Mouse (Mus musculus) heart, postnatal 36 days (tissue): ENCODE data around the gene Cyp2b10. TPM values are rescaled to one million over a fixed set of nuclear protein-coding genes. Genes with fewer than 3 reads are reported as not detected.
"Not testable (repeated sequence)": the region's sequence is repeated elsewhere in the genome, so short reads cannot be mapped to it uniquely, and the experiment has no call there.

Experiments used
- DNase-seq, 2 experiments: peaks; one replicate each; pipeline ENCODE4 v3.0.0; 2021 to 2022
- intact Hi-C: fragments of 180-260 bp; cut with DNase I; formaldehyde crosslinking; loops from one replicate; pipeline ENCODE4 v1.15.1; 2025
- total RNA-seq, 2 experiments: library from RNA; stranded (reverse); gene quantifications; 2 replicates each; pipeline ENCODE4 v1.2.3; 2021

Cyp2b10 gene
- 1 to 10 TPM; 1.3 to 2.0 TPM for total RNA-seq

- no peak for DNase-seq
- intact Hi-C loops = no loop called here
These were observed at the start of gene Cyp2b10 for GRCm38 (mm10) chr7:25897411-25897810. Gene Cyp2b10, plus strand, starts transcription at chr7:25897620.

DNA sequence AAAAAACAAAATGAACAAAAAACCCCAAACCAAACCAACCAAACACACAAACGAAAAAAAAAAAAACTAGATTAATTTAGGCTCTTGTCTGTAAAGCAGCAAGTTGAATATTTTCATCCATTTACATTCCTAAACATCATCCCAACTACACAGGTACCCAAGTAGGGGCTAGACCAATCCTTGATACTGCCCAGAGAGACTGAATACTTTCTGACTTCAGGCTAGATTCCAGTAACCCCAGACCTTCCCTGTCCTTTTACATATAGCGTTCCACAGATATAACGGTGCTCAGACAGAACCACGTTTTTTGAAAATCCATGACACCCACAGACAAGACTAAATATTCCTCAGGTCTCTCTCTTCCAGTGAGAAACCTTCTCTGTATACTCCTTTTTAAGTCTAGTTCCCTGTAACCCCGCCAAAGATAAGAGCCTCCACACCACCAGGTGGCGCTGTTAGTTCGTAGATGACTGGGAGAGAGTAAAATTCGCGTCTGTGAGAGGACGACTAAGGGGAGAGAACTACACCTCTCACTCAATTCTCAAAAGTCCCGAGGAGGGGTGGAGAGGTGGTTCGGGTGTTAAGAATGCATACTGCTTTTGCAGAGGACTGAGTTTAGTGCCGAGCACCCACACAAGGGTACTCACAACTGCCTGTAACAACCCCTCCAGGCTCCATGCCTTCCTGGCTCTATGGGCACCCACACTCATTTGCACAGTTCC lies 49.5 kb upstream of the Cyp2b10 start:
- intact Hi-C loops = no loop called here
- peak; percentile 90 to 94 for DNase-seq

DNA sequence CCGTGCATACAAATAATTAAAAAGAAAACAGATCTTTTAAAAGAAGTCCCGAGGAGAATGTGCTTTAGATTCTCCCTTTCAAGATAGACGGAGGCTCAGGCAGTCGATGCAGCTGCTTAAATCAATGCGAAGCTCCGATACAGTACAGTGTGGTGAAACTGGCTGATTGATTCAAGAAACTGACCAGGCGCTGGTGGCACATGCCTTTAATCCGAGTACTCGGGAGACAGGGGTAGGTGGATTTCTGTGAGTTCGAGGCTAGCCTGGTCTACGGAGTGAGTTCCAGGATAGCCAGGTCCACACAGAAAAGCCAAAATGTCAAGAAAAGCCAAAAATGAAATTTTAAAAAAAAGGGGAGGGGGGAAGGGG lies 49.0 kb upstream of the Cyp2b10 start:
- DNase-seq = no peak
- intact Hi-C loops = no loop called here

DNA sequence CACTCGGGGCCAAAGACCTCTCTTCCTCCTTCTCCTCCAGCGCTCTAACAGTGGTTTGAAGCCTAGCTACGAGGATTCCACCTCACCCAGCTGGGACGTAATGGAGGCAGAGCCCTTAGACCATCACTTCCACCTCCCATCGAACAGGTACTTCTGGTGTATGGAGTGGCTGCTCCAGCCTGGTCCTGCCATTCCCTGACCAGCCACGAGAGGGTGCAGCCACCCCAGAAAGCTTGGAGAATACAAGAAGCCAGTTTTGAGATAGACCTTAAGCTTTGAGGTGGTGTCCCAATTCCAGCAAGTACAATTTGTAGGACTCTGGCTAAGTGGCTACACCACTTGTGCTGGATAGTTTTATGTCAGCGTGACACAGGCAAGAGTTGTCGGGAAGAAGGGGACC lies 42.3 kb upstream of the Cyp2b10 start:
- intact Hi-C loops = no loop called here
- peak; percentile 65 to 76 for DNase-seq

GRCm38 (mm10) chr7:25859962-25860870 lies 37.2 kb upstream of the Cyp2b10 start:
- intact Hi-C loops = no loop called here
- DNase-seq = no peak

DNA sequence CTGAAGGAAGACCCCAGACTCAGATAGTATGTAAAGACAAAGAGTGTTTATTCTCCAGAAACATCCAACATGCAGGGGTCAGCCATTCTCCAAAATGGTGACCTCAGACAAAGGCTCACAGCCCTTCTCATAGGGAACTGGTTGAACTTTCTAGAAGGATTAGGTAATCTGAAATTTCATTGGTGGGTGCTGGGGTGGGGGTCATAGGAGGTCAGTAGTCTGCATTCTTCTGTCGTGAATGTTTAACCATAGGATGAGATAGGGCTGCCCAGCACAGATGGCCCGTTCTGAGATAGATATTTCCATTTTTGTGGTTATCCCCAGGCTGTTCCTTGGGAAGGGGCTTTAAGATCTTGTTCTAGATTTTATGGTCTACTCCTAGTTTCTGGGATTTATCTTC lies 35.1 kb upstream of the Cyp2b10 start:
- no peak for DNase-seq
- intact Hi-C loops = no loop called here

DNA sequence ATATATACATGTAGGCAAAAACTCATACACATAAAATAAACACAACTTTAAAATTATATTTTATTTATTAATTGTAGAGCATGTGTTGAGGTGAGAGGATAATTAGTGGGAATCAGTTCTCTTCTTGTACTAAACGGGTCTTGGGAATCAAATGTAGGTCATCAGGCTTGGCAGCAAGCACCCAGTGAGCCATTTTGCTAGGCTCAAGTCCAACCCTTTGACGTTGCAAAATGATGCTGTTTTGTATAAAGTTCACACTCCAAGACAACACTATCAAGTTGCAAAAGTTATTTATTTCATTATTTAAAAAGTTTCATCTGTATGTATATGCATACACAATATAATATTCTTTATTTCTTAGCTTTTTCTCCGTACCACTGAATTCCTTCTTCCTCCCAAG lies 33.7 kb upstream of the Cyp2b10 start:
- DNase-seq = no peak
- intact Hi-C loops = no loop called here

GRCm38 (mm10) chr7:25864861-25865260 lies 32.6 kb upstream of the Cyp2b10 start:
- intact Hi-C loops = no loop called here
- no peak for DNase-seq

- intact Hi-C loops = no loop called here
- no peak for DNase-seq
These were observed 27.6 kb upstream of the Cyp2b10 start for GRCm38 (mm10) chr7:25869789-25870188.

DNA sequence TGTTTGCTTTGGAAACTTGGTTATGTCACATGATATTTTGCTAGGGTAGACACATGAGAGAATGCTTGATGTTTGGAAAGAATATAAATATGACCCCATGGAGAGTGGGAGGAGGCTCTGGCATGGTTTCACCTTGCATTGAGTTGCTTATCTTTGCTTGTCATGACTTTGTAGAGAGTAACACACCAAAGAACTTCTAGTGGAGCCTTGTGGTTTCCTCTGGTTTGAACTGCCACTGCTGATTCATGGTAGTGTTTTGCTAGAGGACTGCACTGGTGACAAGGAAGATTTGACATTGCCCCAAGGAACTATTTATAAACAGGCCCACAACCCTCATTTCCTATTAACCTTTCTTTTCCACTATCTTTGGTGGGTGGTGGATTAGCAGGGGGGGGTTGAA lies 24.8 kb upstream of the Cyp2b10 start:
- DNase-seq = no peak
- intact Hi-C loops = no loop called here

- intact Hi-C loops = no loop called here
- DNase-seq = no peak
These were observed 18.7 kb upstream of the Cyp2b10 start for GRCm38 (mm10) chr7:25878735-25879134.

DNA sequence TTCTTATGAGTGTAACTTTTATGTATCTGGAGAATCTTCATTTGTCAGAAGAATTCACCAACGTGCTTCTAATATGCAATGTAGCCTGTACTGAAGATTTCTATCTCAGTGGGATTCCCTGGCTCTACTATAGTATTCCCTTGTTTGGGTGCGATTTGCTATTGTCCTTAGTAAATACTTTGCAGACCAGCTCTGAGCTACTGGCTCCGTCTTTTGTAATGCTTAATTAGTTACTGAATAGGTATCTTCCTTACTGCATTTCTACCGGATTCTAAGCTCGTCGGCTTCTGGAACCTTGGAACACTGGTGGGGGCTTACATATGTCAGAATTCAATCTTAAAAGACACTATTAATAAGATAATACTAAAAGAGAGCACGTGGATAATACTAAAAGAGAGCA lies 16.7 kb upstream of the Cyp2b10 start:
- DNase-seq, intact Hi-C loops: not testable (repeated sequence)

DNA sequence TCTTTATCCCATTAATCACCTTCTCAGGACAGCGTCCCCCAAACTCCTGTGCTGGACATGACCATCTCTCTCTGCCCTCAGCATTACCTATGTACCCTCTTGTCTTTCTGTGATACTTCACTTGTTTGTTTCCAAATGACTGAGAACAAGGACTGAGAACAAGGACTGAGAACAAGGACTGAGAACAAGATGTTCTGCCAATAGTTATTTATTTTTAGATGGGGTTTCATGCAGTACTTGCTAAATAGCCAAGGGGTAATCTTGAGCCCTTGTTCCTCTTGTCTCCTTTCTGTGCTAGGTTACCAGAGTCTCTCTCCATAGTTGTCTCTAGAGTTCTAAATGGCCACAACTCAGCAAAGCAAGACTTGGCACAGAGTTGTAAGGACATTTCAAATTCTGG lies 13.1 kb upstream of the Cyp2b10 start:
- DNase-seq = no peak
- intact Hi-C loops = no loop called here

- intact Hi-C loops = no loop called here
- no peak for DNase-seq
These were observed 9.7 kb upstream of the Cyp2b10 start for GRCm38 (mm10) chr7:25887758-25888157.

GRCm38 (mm10) chr7:25893159-25893558 lies 4.3 kb upstream of the Cyp2b10 start:
- intact Hi-C loops = no loop called here
- DNase-seq = no peak

DNA sequence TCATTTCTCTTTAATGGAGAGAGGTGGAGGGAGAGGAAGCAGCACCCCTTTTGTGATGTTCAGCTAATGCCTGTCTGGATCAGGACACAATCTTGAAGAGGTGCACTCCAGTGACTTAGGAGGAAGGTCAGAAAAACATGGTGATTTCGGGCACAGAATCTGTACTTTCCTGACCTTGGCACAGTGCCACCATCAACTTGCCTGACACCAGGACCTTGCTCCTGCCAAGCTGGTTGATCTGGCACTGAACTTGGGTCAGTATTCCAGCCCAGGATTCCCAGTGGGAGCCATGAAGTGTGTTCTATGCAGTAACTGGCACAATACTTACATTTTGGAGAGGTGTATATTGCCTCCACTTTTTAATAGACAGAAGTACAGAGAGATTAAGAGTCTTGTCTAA lies 2.3 kb upstream of the Cyp2b10 start:
- intact Hi-C loops = no loop called here
- DNase-seq = no peak

GRCm38 (mm10) chr7:25898064-25898463 lies 644 bp downstream of the Cyp2b10 start:
- no peak for DNase-seq
- intact Hi-C loops = no loop called here

- no peak for DNase-seq
- intact Hi-C loops = no loop called here
These were observed 4.8 kb downstream of the Cyp2b10 start for GRCm38 (mm10) chr7:25902061-25902690.

- DNase-seq = no peak
- intact Hi-C loops = no loop called here
These were observed 5.7 kb downstream of the Cyp2b10 start for GRCm38 (mm10) chr7:25903156-25903555.

- DNase-seq = peak in 1 of 2 experiments; percentile 8
- intact Hi-C loops = no loop called here
These were observed 6.6 kb downstream of the Cyp2b10 start for GRCm38 (mm10) chr7:25904066-25904465.

GRCm38 (mm10) chr7:25904489-25904888 lies 7.1 kb downstream of the Cyp2b10 start:
- intact Hi-C loops = no loop called here
- DNase-seq = no peak

DNA sequence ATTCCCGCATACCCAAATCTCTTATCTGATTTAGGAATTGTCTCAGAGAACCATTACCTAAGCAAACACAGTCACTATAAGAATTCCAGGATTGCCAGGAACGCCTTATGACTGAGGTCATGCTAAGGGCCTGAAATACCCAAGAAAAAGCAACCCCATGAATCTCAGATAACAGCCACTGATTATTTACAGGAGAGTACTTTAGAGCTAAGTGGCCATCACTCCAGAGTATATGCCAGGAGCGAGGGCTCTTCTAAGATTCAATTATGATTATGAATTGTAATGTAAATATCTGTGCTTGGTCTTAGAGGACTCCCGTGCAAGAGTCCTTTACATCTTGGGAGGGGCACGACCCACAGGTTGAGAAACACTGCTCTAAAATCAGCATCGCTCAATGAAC lies 10.0 kb downstream of the Cyp2b10 start:
- intact Hi-C loops = no loop called here
- DNase-seq = no peak
